In genomic region chr10:82844731-82845130, GRCm38 (mm10) we compare ENCODE assay signal across 20 mouse cellular contexts. TPM values are rescaled to one million over a fixed set of nuclear protein-coding genes. Genes with fewer than 3 reads are reported as not detected.
DNase-seq lines count a peak whose midpoint lies in the region; ATAC-seq and TF ChIP-seq lines count a peak whose summit lies in the region.
"Had no signal": no experiment of that assay in that cellular context is flagged by ENCODE, and none has a peak within 500 bp of the region (broad histone marks: within the 10 kb centered on the region; RNA-seq: fewer than 3 reads in every experiment).

No protein-coding gene starts in this region.

- H3K9ac ChIP-seq in midbrain, embryonic 11.5 days (ENCODE audit: low read length) = no peak overlapping the region
- no peak overlapping the region for H3K9ac ChIP-seq in midbrain, postnatal 0 days (replicated peaks; ENCODE audit: low read length, poor library complexity, severe bottlenecking)
- no peak overlapping the region for H3K9ac ChIP-seq in stomach, embryonic 16.5 days (ENCODE audit: low read length)
- H3K9ac ChIP-seq: forebrain, embryonic 13.5 days; hindbrain, embryonic 12.5 days; hindbrain, embryonic 15.5 days had no signal

- TF ChIP-seq CTCF in midbrain, postnatal 0 days (IDR thresholded peaks at IDR 0.05) = no peak
- TF ChIP-seq CTCF in cortical plate, adult 2 months (IDR thresholded peaks at IDR 0.05; ENCODE audit: extremely low read depth, insufficient read depth, low read length) = no peak

- no peaks in the 10 kb centered on the region for H3K36me3 ChIP-seq in midbrain, embryonic 11.5 days (ENCODE audit: control insufficient read depth, insufficient read depth, low read length)
- H3K36me3 ChIP-seq in midbrain, postnatal 0 days (ENCODE audit: insufficient read depth, low read length) = no peaks in the 10 kb centered on the region
- H3K36me3 ChIP-seq in stomach, embryonic 16.5 days (ENCODE audit: control insufficient read depth, insufficient read depth, low read length) = no peaks in the 10 kb centered on the region
- H3K36me3 ChIP-seq: forebrain, embryonic 10.5 days; hindbrain, embryonic 12.5 days; hindbrain, embryonic 15.5 days had no signal

- H3K27ac ChIP-seq in midbrain, embryonic 11.5 days (ENCODE audit: low read depth, low read length) = no peak overlapping the region
- no peak overlapping the region for H3K27ac ChIP-seq in midbrain, postnatal 0 days (ENCODE audit: low read depth, low read length)
- 0 out of 2 replicates have a peak overlapping the region, but pooled peaks have one; percentile 28 for H3K27ac ChIP-seq in cortical plate, adult 2 months (ENCODE audit: insufficient read depth, low read length)
- peak overlapping the region; percentile 51; the same call in 1 of the 2 replicates for H3K27ac ChIP-seq in stomach, embryonic 16.5 days (ENCODE audit: low read length)
- H3K27ac ChIP-seq: forebrain, embryonic 13.5 days; hindbrain, embryonic 12.5 days; hindbrain, embryonic 15.5 days had no signal

- no peaks in the 10 kb centered on the region for H3K4me1 ChIP-seq in midbrain, embryonic 11.5 days (ENCODE audit: control insufficient read depth, insufficient read depth, low read length)
- H3K4me1 ChIP-seq in midbrain, postnatal 0 days (ENCODE audit: insufficient read depth, low read length) = no peaks in the 10 kb centered on the region
- peaks cover 3% of the 10 kb centered on the region for H3K4me1 ChIP-seq in cortical plate, adult 2 months (ENCODE audit: control insufficient read depth, insufficient read depth, low read length)
- H3K4me1 ChIP-seq in stomach, embryonic 16.5 days (ENCODE audit: control insufficient read depth, insufficient read depth, low read length) = no peaks in the 10 kb centered on the region
- H3K4me1 ChIP-seq: forebrain, embryonic 13.5 days; hindbrain, embryonic 15.5 days had no signal

- H3K4me2 ChIP-seq in midbrain, embryonic 11.5 days = no peak overlapping the region
- H3K4me2 ChIP-seq in midbrain, postnatal 0 days (ENCODE audit: low read depth, low read length, poor library complexity, severe bottlenecking) = no peak overlapping the region
- H3K4me2 ChIP-seq in stomach, embryonic 16.5 days (ENCODE audit: low read depth, low read length) = no peak overlapping the region
- H3K4me2 ChIP-seq: forebrain, embryonic 13.5 days; heart, embryonic 11.5 days; hindbrain, embryonic 12.5 days; hindbrain, embryonic 15.5 days had no signal

- H3K4me3 ChIP-seq in midbrain, embryonic 11.5 days (ENCODE audit: low read depth, low read length) = no peak overlapping the region
- no peak overlapping the region for H3K4me3 ChIP-seq in midbrain, postnatal 0 days (ENCODE audit: low read depth, low read length)
- H3K4me3 ChIP-seq in cortical plate, adult 2 months (ENCODE audit: insufficient read depth, low read length) = no peak overlapping the region
- H3K4me3 ChIP-seq in stomach, embryonic 16.5 days (replicated peaks; ENCODE audit: low read length) = no peak overlapping the region
- H3K4me3 ChIP-seq: forebrain, embryonic 10.5 days; forebrain, embryonic 13.5 days; hindbrain, embryonic 12.5 days; hindbrain, embryonic 15.5 days had no signal

- DNase-seq in midbrain, embryonic 11.5 days (ENCODE audit: low spot score, missing footprints) = peak; percentile 19
- no peak for DNase-seq in midbrain, postnatal 0 days (ENCODE audit: low spot score)
- no peak for DNase-seq in urinary bladder, postnatal 25 days (ENCODE audit: low spot score)
- DNase-seq in urinary bladder, postnatal 14 days (ENCODE audit: low spot score) = no peak
- DNase-seq: adrenal gland, adult 8-10 months; adrenal gland, postnatal 25 days; cerebellum, adult 18-20 months; cerebellum, adult 9-10 months; cerebellum, postnatal 14 days; gastrocnemius, postnatal 25 days had no signal

- TF ChIP-seq POLR2A in cortical plate, adult 2 months (IDR thresholded peaks at IDR 0.05; ENCODE audit: extremely low read depth, insufficient read depth, low read length) = no peak

- WGBS in midbrain, embryonic 11.5 days = 86% methylated on average over 8 of the region's 8 CpGs
- WGBS in midbrain, postnatal 0 days = 88% methylated on average over 8 of the region's 8 CpGs
- 73% methylated on average over 8 of the region's 8 CpGs for WGBS in stomach, embryonic 16.5 days

- no peaks in the 10 kb centered on the region for H3K27me3 ChIP-seq in midbrain, embryonic 11.5 days (ENCODE audit: control insufficient read depth, insufficient read depth, low read length)
- no peaks in the 10 kb centered on the region for H3K27me3 ChIP-seq in midbrain, postnatal 0 days (ENCODE audit: insufficient read depth, low read length)
- no peaks in the 10 kb centered on the region for H3K27me3 ChIP-seq in stomach, embryonic 16.5 days (ENCODE audit: control insufficient read depth, insufficient read depth, low read length)
- H3K27me3 ChIP-seq: forebrain, embryonic 13.5 days; hindbrain, embryonic 12.5 days; hindbrain, embryonic 15.5 days had no signal

- no peak for ATAC-seq in midbrain, embryonic 11.5 days (ENCODE audit: low FRiP score)
- no peak for ATAC-seq in midbrain, postnatal 0 days (ENCODE audit: low FRiP score)
- no peak for ATAC-seq in stomach, embryonic 16.5 days (ENCODE audit: insufficient read depth, low FRiP score)
- ATAC-seq: activated CD4-positive, CD25-positive, alpha-beta regulatory T cell, adult 4 months; CD4-positive, CD25-positive, alpha-beta regulatory T cell, adult 4 months; forebrain, embryonic 13.5 days; forebrain, embryonic 16.5 days had no signal

- H3K9me3 ChIP-seq in midbrain, embryonic 11.5 days (ENCODE audit: control insufficient read depth, low read length) = no peaks in the 10 kb centered on the region
- H3K9me3 ChIP-seq in midbrain, postnatal 0 days (ENCODE audit: low read length) = no peaks in the 10 kb centered on the region
- no peaks in the 10 kb centered on the region for H3K9me3 ChIP-seq in stomach, embryonic 16.5 days (replicated peaks; ENCODE audit: control insufficient read depth, low read length)
- H3K9me3 ChIP-seq: forebrain, embryonic 10.5 days; forebrain, embryonic 13.5 days; hindbrain, embryonic 12.5 days; hindbrain, embryonic 15.5 days had no signal

RNA-seq across cellular contexts. Expression of gene Txnrd1, which starts 11.0 kb away (rescaled TPM):
- 189 and 195 TPM in 2 replicates for polyA plus RNA-seq in midbrain, embryonic 11.5 days (2014; fragmentation: Nextera tagmentation; extraction: Ambion mirVana)
- 83.2 and 86.4 TPM in 2 replicates for total RNA-seq in midbrain, postnatal 0 days (2014; rRNA removed)
- 56.7 and 61.7 TPM in 2 replicates for polyA plus RNA-seq in midbrain, postnatal 0 days (2015; fragmentation: Nextera tagmentation; extraction: Ambion mirVana)
- polyA plus RNA-seq in cortical plate, adult 2 months (2012; rRNA removed) = 36.8 and 38.3 TPM in 2 replicates
- polyA plus RNA-seq in stomach, embryonic 16.5 days (2015; fragmentation: Nextera tagmentation; extraction: Ambion mirVana) = 77.4 and 79.4 TPM in 2 replicates

RNA-seq across cellular contexts. Expression of gene Eid3, which starts 21.7 kb away (rescaled TPM):
- 0.53 and 0.57 TPM in 2 replicates for polyA plus RNA-seq in midbrain, embryonic 11.5 days (2014; fragmentation: Nextera tagmentation; extraction: Ambion mirVana)
- 1.9 and 2.0 TPM in 2 replicates for total RNA-seq in midbrain, postnatal 0 days (2014; rRNA removed)
- polyA plus RNA-seq in midbrain, postnatal 0 days (2015; fragmentation: Nextera tagmentation; extraction: Ambion mirVana) = 0.17 and 0.23 TPM in 2 replicates
- 0.61 and 0.68 TPM in 2 replicates for polyA plus RNA-seq in cortical plate, adult 2 months (2012; rRNA removed)
- polyA plus RNA-seq in stomach, embryonic 16.5 days (2015; fragmentation: Nextera tagmentation; extraction: Ambion mirVana) = 0.40 and 0.46 TPM in 2 replicates

Comparison
In these comparisons a context has a peak if more than half of its experiments do, and no peak if none do; other contexts are left out.
1. H3K27ac ChIP-seq: peak in cortical plate, adult 2 months (single experiment) and stomach, embryonic 16.5 days (single experiment); none in midbrain, embryonic 11.5 days (single experiment) and midbrain, postnatal 0 days (single experiment).